Mouse (Mus musculus): ENCODE measurements at regions not wholly inside any gene's neighbourhood (a gene's known extent, or its start where the extent isn't known, plus 50 kb on each side); places are given as distances from the start of the nearest gene placed in this dataset.

- Histone ChIP-seq H3K4me1 (ENCODE audit: control insufficient read depth, insufficient read depth, low read length) (no peaks in the 10 kb centered on the region), H3K27ac (no peak overlapping the region), H3K27me3 (ENCODE audit: control insufficient read depth, insufficient read depth, low read length) (no peaks in the 10 kb centered on the region), H3K4me3 (no peak overlapping the region), H3K9ac (ENCODE audit: low read depth, low read length) (no peak overlapping the region), H3K79me2 (replicated peaks; ENCODE audit: control insufficient read depth, insufficient read depth, low read length) (no peaks in the 10 kb centered on the region), H3K36me3 (ENCODE audit: control insufficient read depth, insufficient read depth, low read length) (no peaks in the 10 kb centered on the region)
- 51% methylated on average over 16 of the region's 16 CpGs for WGBS
- intact Hi-C loops (cut with DNase I) = no loop called here
- peak in 1 of 2 experiments; percentile 24 for DNase-seq
- TF ChIP-seq CTCF (IDR thresholded peaks at IDR 0.05) (no peak), EP300 (IDR thresholded peaks at IDR 0.05; ENCODE audit: insufficient read depth, low read depth, low read length) (no peak), POLR2A (IDR thresholded peaks at IDR 0.05; ENCODE audit: insufficient read depth, low read depth, low read length) (no peak)
Measured at GRCm38 (mm10) chr17:88318207-88318791, 122.2 kb upstream of the Foxn2 start.

- Histone ChIP-seq H3K79me2 (replicated peaks; ENCODE audit: control insufficient read depth, insufficient read depth, low read length) (no peaks in the 10 kb centered on the region), H3K9ac (ENCODE audit: low read depth, low read length) (no peak overlapping the region), H3K4me1 (ENCODE audit: control insufficient read depth, insufficient read depth, low read length) (no peaks in the 10 kb centered on the region), H3K27ac (no peak overlapping the region), H3K4me3 (no peak overlapping the region), H3K27me3 (ENCODE audit: control insufficient read depth, insufficient read depth, low read length) (no peaks in the 10 kb centered on the region), H3K36me3 (ENCODE audit: control insufficient read depth, insufficient read depth, low read length) (no peaks in the 10 kb centered on the region)
- intact Hi-C loops (cut with DNase I) = no loop called here
- WGBS = 77% methylated on average over 5 of the region's 5 CpGs
- TF ChIP-seq POLR2A (IDR thresholded peaks at IDR 0.05; ENCODE audit: insufficient read depth, low read depth, low read length) (no peak), CTCF (IDR thresholded peaks at IDR 0.05) (no peak), EP300 (IDR thresholded peaks at IDR 0.05; ENCODE audit: insufficient read depth, low read depth, low read length) (no peak)
- DNase-seq = no peak
Measured at GRCm38 (mm10) chr17:88318936-88319335, 121.6 kb upstream of the Foxn2 start.

GRCm38 (mm10) chr17:88320686-88321085 lies 119.8 kb upstream of the Foxn2 start:
- TF ChIP-seq EP300 (IDR thresholded peaks at IDR 0.05; ENCODE audit: insufficient read depth, low read depth, low read length) (no peak), CTCF (IDR thresholded peaks at IDR 0.05) (no peak), POLR2A (IDR thresholded peaks at IDR 0.05; ENCODE audit: insufficient read depth, low read depth, low read length) (no peak)
- no peak for DNase-seq
- H3K36me3 ChIP-seq (ENCODE audit: control insufficient read depth, insufficient read depth, low read length) = no peaks in the 10 kb centered on the region
- no peak overlapping the region for H3K4me3 ChIP-seq
- H3K79me2 ChIP-seq (replicated peaks; ENCODE audit: control insufficient read depth, insufficient read depth, low read length) = no peaks in the 10 kb centered on the region
- intact Hi-C loops (cut with DNase I) = no loop called here
- no peak overlapping the region for H3K9ac ChIP-seq (ENCODE audit: low read depth, low read length)
- 58% methylated on average over 1 of the region's 1 CpGs for WGBS
- no peaks in the 10 kb centered on the region for H3K27me3 ChIP-seq (ENCODE audit: control insufficient read depth, insufficient read depth, low read length)
- H3K4me1 ChIP-seq (ENCODE audit: control insufficient read depth, insufficient read depth, low read length) = no peaks in the 10 kb centered on the region
- no peak overlapping the region for H3K27ac ChIP-seq

- TF ChIP-seq CTCF (IDR thresholded peaks at IDR 0.05) (no peak), POLR2A (IDR thresholded peaks at IDR 0.05; ENCODE audit: insufficient read depth, low read depth, low read length) (no peak), EP300 (IDR thresholded peaks at IDR 0.05; ENCODE audit: insufficient read depth, low read depth, low read length) (no peak)
- Histone ChIP-seq H3K79me2 (replicated peaks; ENCODE audit: control insufficient read depth, insufficient read depth, low read length) (no peaks in the 10 kb centered on the region), H3K9ac (ENCODE audit: low read depth, low read length) (no peak overlapping the region), H3K27me3 (ENCODE audit: control insufficient read depth, insufficient read depth, low read length) (no peaks in the 10 kb centered on the region), H3K36me3 (ENCODE audit: control insufficient read depth, insufficient read depth, low read length) (no peaks in the 10 kb centered on the region), H3K4me3 (no peak overlapping the region), H3K4me1 (ENCODE audit: control insufficient read depth, insufficient read depth, low read length) (peaks cover 7% of the 10 kb centered on the region), H3K27ac (no peak overlapping the region)
- intact Hi-C loops (cut with DNase I) = no loop called here
- 75% methylated on average over 14 of the region's 14 CpGs for WGBS
- no peak for DNase-seq
Measured at GRCm38 (mm10) chr17:88325326-88325909, 115.1 kb upstream of the Foxn2 start.

GRCm38 (mm10) chr17:88325910-88326739 lies 114.4 kb upstream of the Foxn2 start:
- H3K79me2 ChIP-seq (replicated peaks; ENCODE audit: control insufficient read depth, insufficient read depth, low read length) = no peaks in the 10 kb centered on the region
- H3K27me3 ChIP-seq (ENCODE audit: control insufficient read depth, insufficient read depth, low read length) = no peaks in the 10 kb centered on the region
- H3K36me3 ChIP-seq (ENCODE audit: control insufficient read depth, insufficient read depth, low read length) = no peaks in the 10 kb centered on the region
- 52% methylated on average over 12 of the region's 12 CpGs for WGBS
- H3K27ac ChIP-seq = no peak overlapping the region
- intact Hi-C loops (cut with DNase I) = no loop called here
- TF ChIP-seq POLR2A (IDR thresholded peaks at IDR 0.05; ENCODE audit: insufficient read depth, low read depth, low read length) = no peak
- TF ChIP-seq CTCF (IDR thresholded peaks at IDR 0.05) = no peak
- TF ChIP-seq EP300 (IDR thresholded peaks at IDR 0.05; ENCODE audit: insufficient read depth, low read depth, low read length) = no peak
- H3K4me1 ChIP-seq (ENCODE audit: control insufficient read depth, insufficient read depth, low read length) = peaks cover 7% of the 10 kb centered on the region
- H3K9ac ChIP-seq (ENCODE audit: low read depth, low read length) = no peak overlapping the region
- H3K4me3 ChIP-seq = no peak overlapping the region
- DNase-seq = no peak

- 81% methylated on average over 4 of the region's 4 CpGs for WGBS
- Histone ChIP-seq H3K4me3 (no peak overlapping the region), H3K9ac (ENCODE audit: low read depth, low read length) (no peak overlapping the region), H3K36me3 (ENCODE audit: control insufficient read depth, insufficient read depth, low read length) (no peaks in the 10 kb centered on the region), H3K79me2 (replicated peaks; ENCODE audit: control insufficient read depth, insufficient read depth, low read length) (no peaks in the 10 kb centered on the region), H3K4me1 (ENCODE audit: control insufficient read depth, insufficient read depth, low read length) (peaks cover 7% of the 10 kb centered on the region), H3K27me3 (ENCODE audit: control insufficient read depth, insufficient read depth, low read length) (no peaks in the 10 kb centered on the region), H3K27ac (no peak overlapping the region)
- TF ChIP-seq EP300 (IDR thresholded peaks at IDR 0.05; ENCODE audit: insufficient read depth, low read depth, low read length) (no peak), POLR2A (IDR thresholded peaks at IDR 0.05; ENCODE audit: insufficient read depth, low read depth, low read length) (no peak), CTCF (IDR thresholded peaks at IDR 0.05) (no peak)
- intact Hi-C loops (cut with DNase I) = no loop called here
- no peak for DNase-seq
Measured at GRCm38 (mm10) chr17:88326740-88327123, 113.8 kb upstream of the Foxn2 start.
